Mouse (Mus musculus) thymus, adult 2 months (tissue): ENCODE data around the gene Ccr10.

Source experiments
- CTCF ChIP-seq: fragments of 200-500 bp; IDR thresholded peaks from 2 replicates; pipeline ENCODE4 v1.5.1; 2012; ENCODE audit warnings: mild to moderate bottlenecking, control low read depth, low read length, moderate library complexity, borderline replicate concordance; ENCODE audit not compliant: control insufficient read depth, poor library complexity, insufficient read depth; ENCODE audit errors: extremely low read depth
- POLR2A ChIP-seq: fragments of 200-500 bp; IDR thresholded peaks from 2 replicates; pipeline ENCODE4 v1.6.1; 2012; ENCODE audit warnings: mild to moderate bottlenecking, low read length, control low read depth, moderate library complexity; ENCODE audit not compliant: control insufficient read depth, poor library complexity, insufficient read depth; ENCODE audit errors: extremely low read depth

DNA sequence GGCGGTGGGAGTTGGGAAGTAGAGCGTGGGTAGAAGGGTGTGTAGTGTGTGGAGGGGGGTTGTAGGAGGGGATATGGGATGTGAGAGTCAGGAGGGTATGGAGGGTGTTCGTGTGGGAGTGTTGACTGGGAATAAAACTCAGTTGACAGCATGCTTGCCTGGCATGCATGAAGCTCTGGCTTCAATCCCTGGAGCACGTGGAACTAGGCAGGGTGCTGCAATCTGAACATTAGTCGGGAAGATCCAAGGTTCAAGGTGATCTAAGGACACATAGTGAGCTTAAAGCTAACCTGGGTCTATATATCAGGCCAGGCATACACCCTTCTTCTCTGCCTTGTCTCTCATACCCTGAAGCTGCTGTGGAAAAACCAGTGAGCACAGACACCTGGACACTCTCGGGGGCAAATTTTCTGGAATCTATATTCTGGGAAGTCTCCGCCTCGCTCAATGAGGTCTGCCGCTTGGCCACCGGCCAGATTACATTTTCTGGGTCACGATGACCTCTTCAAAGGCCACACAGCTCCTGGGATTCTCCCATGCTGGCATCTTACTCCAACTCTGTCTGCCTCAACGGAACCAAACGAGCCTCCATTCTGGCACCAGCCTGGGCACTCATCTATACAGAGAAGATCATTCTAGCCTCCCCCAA is 40.9 kb downstream of the Ccr10 start:
- no peak for TF ChIP-seq CTCF
- no peak for TF ChIP-seq POLR2A
